Mouse (Mus musculus) thymus, adult 2 months (tissue): ENCODE results near the gene Sh2d2a. TPM values are rescaled to one million over a fixed set of nuclear protein-coding genes. Genes with fewer than 3 reads are reported as not detected.
"Not testable (repeated sequence)": the region's sequence is repeated elsewhere in the genome, so short reads cannot be mapped to it uniquely, and the experiment has no call there.

Experiments used
- DNase-seq: peaks from one replicate; pipeline ENCODE4 v3.0.0; 2021
- H3K27ac ChIP-seq: fragments of 200-500 bp; 2 replicates; pipeline ENCODE4 v1.5.1; 2012; ENCODE audit warnings: low read length, control low read depth; ENCODE audit not compliant: control insufficient read depth, insufficient read depth
- H3K27me3 ChIP-seq: fragments of 200-500 bp; 2 replicates; pipeline ENCODE4 v1.6.1; 2012; ENCODE audit warnings: mild to moderate bottlenecking, low read length, moderate library complexity, mixed read lengths; ENCODE audit not compliant: control insufficient read depth, insufficient read depth
- H3K36me3 ChIP-seq: fragments of 200-500 bp; 2 replicates; pipeline ENCODE4 v1.6.1; 2012; ENCODE audit warnings: mild to moderate bottlenecking, low read length, moderate library complexity; ENCODE audit not compliant: control insufficient read depth, insufficient read depth
- H3K4me1 ChIP-seq: fragments of 200-500 bp; replicated peaks from 2 replicates; pipeline ENCODE4 v1.6.1; 2012; ENCODE audit warnings: low read length; ENCODE audit not compliant: control insufficient read depth, insufficient read depth
- H3K4me3 ChIP-seq: fragments of 200-500 bp; 2 replicates; pipeline ENCODE4 v1.5.1; 2012; ENCODE audit warnings: mild to moderate bottlenecking, low read length, control low read depth, moderate library complexity; ENCODE audit not compliant: control insufficient read depth, insufficient read depth
- CTCF ChIP-seq: fragments of 200-500 bp; IDR thresholded peaks from 2 replicates; pipeline ENCODE4 v1.5.1; 2012; ENCODE audit warnings: mild to moderate bottlenecking, control low read depth, low read length, moderate library complexity, borderline replicate concordance; ENCODE audit not compliant: control insufficient read depth, poor library complexity, insufficient read depth; ENCODE audit errors: extremely low read depth
- POLR2A ChIP-seq: fragments of 200-500 bp; IDR thresholded peaks from 2 replicates; pipeline ENCODE4 v1.6.1; 2012; ENCODE audit warnings: mild to moderate bottlenecking, low read length, control low read depth, moderate library complexity; ENCODE audit not compliant: control insufficient read depth, poor library complexity, insufficient read depth; ENCODE audit errors: extremely low read depth
- WGBS: fragments of 180-500 bp; shearing (Covaris S2); methylation state at CpG from one replicate; pipeline ENCODE4 v1.1.7; 2018; 5-methylcytosine and 5-hydroxymethylcytosine counted together
- polyA plus RNA-seq: library from polyadenylated mRNA; depleted of rRNA; stranded (reverse); fragments of >200 nt; gene quantifications from 2 replicates; pipeline ENCODE4 v1.2.3, GENCODE M21; 2012

Gene Sh2d2a
- polyA plus RNA-seq, 1 experiment = 179 TPM

DNA sequence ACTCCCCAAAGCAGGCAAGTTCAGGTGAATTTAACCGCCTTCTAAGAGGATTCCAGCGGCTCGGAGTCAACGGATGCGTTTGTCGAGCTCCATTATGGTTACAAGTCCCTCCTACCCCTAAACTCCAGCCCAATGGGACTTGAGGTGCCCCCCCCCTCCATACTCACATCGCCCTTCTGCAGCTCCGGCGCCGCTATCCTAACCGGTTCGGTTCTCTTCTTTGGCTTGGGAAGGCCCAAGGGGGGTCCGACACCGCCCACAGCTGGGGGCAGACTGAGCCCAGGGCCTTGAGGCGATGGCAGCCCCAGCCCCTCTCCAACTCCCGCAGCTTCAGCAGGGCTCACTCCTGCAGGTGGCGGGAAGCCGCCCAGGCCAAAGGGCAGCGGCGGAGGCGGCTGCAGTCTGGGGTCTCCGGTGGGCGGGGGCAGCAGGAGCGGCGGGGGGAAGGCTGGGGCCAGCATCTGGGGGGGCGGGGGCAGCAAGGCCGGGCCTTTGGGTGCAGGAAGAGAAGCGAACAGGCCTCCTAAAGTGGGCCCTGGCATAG is 38.2 kb downstream of the Sh2d2a start:
- under 1% methylated on average over 28 of the region's 28 CpGs for WGBS
- TF ChIP-seq CTCF = no peak
- TF ChIP-seq POLR2A = 0 out of 2 replicates have a peak, but pooled peaks have one; percentile 4
- H3K4me1 ChIP-seq = peaks cover 7% of the 10 kb centered on the region; the same call in 1 of the 2 replicates

DNA sequence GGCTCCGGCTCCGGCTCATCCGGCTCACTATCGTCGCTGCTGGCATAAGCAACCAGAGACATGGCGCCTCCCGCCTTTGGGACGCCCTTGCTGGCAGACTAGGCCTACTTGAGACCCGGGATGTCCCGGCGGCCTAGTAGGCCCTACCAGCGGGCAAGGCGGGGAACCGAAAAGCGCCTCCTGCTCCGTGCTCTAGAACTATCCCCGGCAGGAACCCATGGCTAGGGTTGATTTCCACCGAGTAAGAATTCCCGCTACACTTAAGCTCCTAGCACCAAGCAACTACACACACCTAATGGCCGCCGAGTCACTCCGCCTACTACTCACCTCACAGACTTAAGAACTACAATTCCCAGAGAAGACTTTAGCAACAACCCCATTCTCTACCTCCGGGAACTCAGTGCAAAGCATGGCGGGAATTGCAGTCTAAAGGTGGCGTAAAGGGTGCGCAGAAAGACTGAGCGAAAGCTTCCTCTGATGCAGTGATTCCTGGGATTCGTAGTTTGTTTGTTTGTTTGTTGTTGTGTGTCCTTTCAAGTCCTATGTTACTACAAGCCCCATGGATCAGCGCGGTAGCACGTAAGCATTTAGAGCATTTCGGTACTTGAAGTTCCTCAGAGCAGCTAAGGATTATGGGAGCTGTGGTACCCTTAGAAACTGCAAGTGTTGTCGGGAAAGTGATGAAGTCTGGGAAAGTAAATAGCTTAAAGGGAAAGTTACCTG is 38.9 kb downstream of the Sh2d2a start, which contains the start of gene Prcc:
TSS of gene Prcc (minus strand) at position 328 of the 723 bp plus-strand sequence.
- Histone ChIP-seq H3K36me3 (peaks cover 4% of the 10 kb centered on the region), H3K27me3 (no peaks in the 10 kb centered on the region), H3K4me3 (peak within 1 kb of the TSS; percentile 93), H3K27ac (peak within 1 kb of the TSS; percentile 87), H3K4me1 (peaks cover 7% of the 10 kb centered on the region; the same call in 1 of the 2 replicates)
- WGBS = under 1% methylated on average over 33 of the region's 33 CpGs
- DNase-seq = peak; percentile 91
- TF ChIP-seq POLR2A (0 out of 2 replicates have a peak, but pooled peaks have one; percentile 33), CTCF (no peak)

More for the DNA sequence above, 38.2 kb downstream of the Sh2d2a start:
- peaks cover 10% of the 10 kb centered on the region for H3K36me3 ChIP-seq
- H3K4me3 ChIP-seq = peak overlapping the region; percentile 93
- DNase-seq = peak; percentile 47
- H3K27ac ChIP-seq = peak overlapping the region; percentile 87
- no peaks in the 10 kb centered on the region for H3K27me3 ChIP-seq

DNA sequence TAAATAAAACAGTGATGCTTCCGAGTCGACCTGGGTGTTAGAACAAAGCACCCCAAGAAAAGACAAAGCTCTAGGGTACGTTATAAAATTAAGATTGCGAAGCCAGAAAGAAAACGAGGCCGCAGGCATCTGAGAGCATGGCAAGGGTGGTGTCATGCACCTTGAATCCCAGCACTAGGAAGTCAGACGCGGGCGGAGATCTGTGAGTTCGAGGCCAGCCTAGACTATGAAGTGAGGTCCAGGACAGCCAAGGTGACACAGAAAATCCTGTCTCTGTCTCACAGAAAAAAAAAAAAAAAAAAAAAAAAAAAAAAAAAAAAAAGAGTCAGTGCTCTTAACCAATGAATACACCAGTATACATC is 39.4 kb downstream of the Sh2d2a start:
- TF ChIP-seq POLR2A (no peak), CTCF (no peak)
- peak overlapping the region; percentile 43 for H3K4me3 ChIP-seq
- 6% methylated on average over 10 of the region's 10 CpGs for WGBS

DNA sequence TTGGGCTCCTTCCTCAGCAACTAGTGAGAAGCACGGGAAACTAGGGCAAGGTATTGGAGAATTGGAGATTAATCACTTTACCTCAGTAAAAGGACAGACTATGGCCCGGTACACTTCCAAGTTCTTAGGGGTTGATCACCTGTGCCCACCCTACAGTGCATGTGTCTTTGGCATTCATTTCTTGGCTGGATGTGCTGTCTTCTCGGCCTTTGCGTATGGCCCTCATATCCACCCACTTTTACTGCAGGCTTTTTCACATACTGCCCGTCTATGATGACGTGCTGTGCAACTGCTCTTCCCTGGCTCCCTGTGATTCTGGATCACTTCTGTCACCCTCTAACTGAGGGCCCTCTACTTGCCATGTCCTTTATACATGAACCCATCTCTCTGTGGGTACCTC is 39.9 kb downstream of the Sh2d2a start:
- Histone ChIP-seq H3K27ac (no peak overlapping the region), H3K27me3 (no peaks in the 10 kb centered on the region), H3K4me1 (peaks cover 7% of the 10 kb centered on the region; the same call in 1 of the 2 replicates), H3K4me3 (no peak overlapping the region), H3K36me3 (no peaks in the 10 kb centered on the region)
- TF ChIP-seq POLR2A (no peak), CTCF (no peak)
- peak; percentile 5 for DNase-seq
- WGBS = 94% methylated on average over 6 of the region's 6 CpGs

More for the DNA sequence above, 39.4 kb downstream of the Sh2d2a start:
- Histone ChIP-seq H3K27me3 (no peaks in the 10 kb centered on the region), H3K27ac (peak overlapping the region; percentile 21; the same call in 1 of the 2 replicates), H3K36me3 (no peaks in the 10 kb centered on the region; the same call in 1 of the 2 replicates), H3K4me1 (peaks cover 7% of the 10 kb centered on the region; the same call in 1 of the 2 replicates)
- DNase-seq = no peak

DNA sequence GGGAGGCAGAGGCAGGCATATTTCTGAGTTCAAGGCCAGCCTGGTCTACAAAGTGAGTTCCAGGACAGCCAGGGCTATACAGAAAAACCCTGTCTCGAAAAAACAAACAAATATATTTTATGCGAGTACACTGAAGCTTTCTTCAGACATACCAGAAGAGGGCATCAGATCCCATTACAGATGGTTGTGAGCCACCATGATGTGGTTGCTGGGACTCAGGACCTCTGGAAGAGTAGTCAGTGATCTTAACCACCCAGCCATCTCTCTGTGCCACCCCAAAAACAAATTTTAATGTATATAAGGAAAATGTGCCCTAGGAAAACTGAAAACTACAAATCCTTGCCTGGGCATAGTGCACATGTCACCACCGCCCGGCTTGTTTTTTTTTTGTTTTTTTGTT is 40.8 kb downstream of the Sh2d2a start:
- H3K27me3 ChIP-seq, DNase-seq, H3K4me1 ChIP-seq, H3K27ac ChIP-seq, H3K36me3 ChIP-seq, H3K4me3 ChIP-seq: not testable (repeated sequence)
- WGBS = 86% methylated on average over 4 of the region's 4 CpGs

DNA sequence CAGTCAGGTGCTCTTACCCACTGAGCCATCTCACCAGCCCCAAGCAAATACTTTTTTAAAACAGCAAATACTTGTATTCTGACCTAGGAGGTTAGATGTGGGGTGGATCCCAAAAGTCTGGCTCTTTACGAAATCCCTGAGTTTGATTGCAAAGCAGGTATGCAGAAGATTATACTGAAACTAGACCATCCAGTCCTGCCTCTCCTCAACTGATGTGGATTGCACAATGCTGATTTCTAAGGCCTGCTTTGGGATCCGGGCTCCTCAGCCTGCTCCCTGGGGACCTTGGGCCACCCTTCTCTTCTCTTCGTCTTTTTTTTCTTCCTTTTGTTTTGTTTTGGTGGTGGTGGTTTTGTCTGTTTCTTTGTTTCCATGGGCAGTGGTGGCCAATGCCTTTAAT is 44.9 kb downstream of the Sh2d2a start:
- H3K4me1 ChIP-seq = no peaks in the 10 kb centered on the region
- H3K27me3 ChIP-seq = no peaks in the 10 kb centered on the region
- no peak for DNase-seq
- TF ChIP-seq POLR2A (no peak), CTCF (no peak)
- H3K27ac ChIP-seq = no peak overlapping the region
- no peaks in the 10 kb centered on the region for H3K36me3 ChIP-seq
- 91% methylated on average over 3 of the region's 3 CpGs for WGBS
- no peak overlapping the region for H3K4me3 ChIP-seq
